Mouse (Mus musculus): ENCODE measurements around the gene Mrpl4. TPM values are rescaled to one million over a fixed set of nuclear protein-coding genes. Genes with fewer than 3 reads are reported as not detected.
"Not testable (repeated sequence)": the region's sequence is repeated elsewhere in the genome, so short reads cannot be mapped to it uniquely, and the experiment has no call there.

The Mrpl4 gene
- polyA plus RNA-seq, 1 experiment from 2014 or later, result 91.4 TPM

GRCm38 (mm10) chr9:21010939-21011541 is 8.5 kb downstream of the Mrpl4 start:
- H3K9ac ChIP-seq; H3K9me3 ChIP-seq (replicated peaks); H3K4me3 ChIP-seq; H3K4me2 ChIP-seq; ATAC-seq: not testable (repeated sequence)
- peak overlapping the region; percentile 67 for H3K27ac ChIP-seq
- peaks cover 23% of the 10 kb centered on the region for H3K27me3 ChIP-seq (replicated peaks)
- H3K36me3 ChIP-seq, result peaks cover 35% of the 10 kb centered on the region
- peaks cover 31% of the 10 kb centered on the region for H3K4me1 ChIP-seq
- WGBS (ENCODE audit: insufficient replicate concordance), result 65% methylated on average over 9 of the region's 9 CpGs

- peaks cover 31% of the 10 kb centered on the region for H3K27me3 ChIP-seq (replicated peaks)
- H3K36me3 ChIP-seq, result peaks cover 28% of the 10 kb centered on the region
- peak overlapping the region; percentile 22; the same call in 1 of the 2 replicates for H3K4me2 ChIP-seq
- H3K4me3 ChIP-seq, result no peak overlapping the region
- peak overlapping the region; percentile 67 for H3K27ac ChIP-seq
- H3K4me1 ChIP-seq, result peaks cover 39% of the 10 kb centered on the region
- H3K9ac ChIP-seq, result no peak overlapping the region
- no peaks in the 10 kb centered on the region for H3K9me3 ChIP-seq (replicated peaks)
- WGBS (ENCODE audit: insufficient replicate concordance), result 29% methylated on average over 5 of the region's 5 CpGs
- ATAC-seq, result no peak
Observed at GRCm38 (mm10) chr9:21011846-21012312, 9.3 kb downstream of the Mrpl4 start.

GRCm38 (mm10) chr9:21012368-21012767 is 9.8 kb downstream of the Mrpl4 start:
- peak; percentile 39; the same call in 1 of the 2 replicates for ATAC-seq
- Histone ChIP-seq H3K4me3 (no peak overlapping the region), H3K36me3 (peaks cover 23% of the 10 kb centered on the region), H3K9me3 (replicated peaks) (no peaks in the 10 kb centered on the region), H3K4me2 (peak overlapping the region; percentile 22; the same call in 1 of the 2 replicates), H3K27ac (peak overlapping the region; percentile 67; the same call in 1 of the 2 replicates), H3K27me3 (replicated peaks) (peaks cover 36% of the 10 kb centered on the region), H3K4me1 (peaks cover 44% of the 10 kb centered on the region), H3K9ac (no peak overlapping the region)
- 21% methylated on average over 1 of the region's 1 CpGs for WGBS (ENCODE audit: insufficient replicate concordance)

- Histone ChIP-seq H3K4me3 (peak overlapping the region; percentile 51), H3K9ac (peak overlapping the region; percentile 44), H3K36me3 (peaks cover 9% of the 10 kb centered on the region; the same call in 1 of the 2 replicates), H3K9me3 (replicated peaks) (no peaks in the 10 kb centered on the region), H3K4me1 (peaks cover 55% of the 10 kb centered on the region), H3K27me3 (replicated peaks) (peaks cover 51% of the 10 kb centered on the region), H3K4me2 (peak overlapping the region; percentile 75), H3K27ac (peak overlapping the region; percentile 50)
- ATAC-seq, result 0 out of 2 replicates have a peak, but pooled peaks have one; percentile 23
- 3% methylated on average over 29 of the region's 29 CpGs for WGBS (ENCODE audit: insufficient replicate concordance)
Observed at GRCm38 (mm10) chr9:21014691-21015570, 12.4 kb downstream of the Mrpl4 start.

- H3K9ac ChIP-seq, result peak within 1 kb of the TSS; percentile 44
- H3K27me3 ChIP-seq (replicated peaks), result peaks cover 51% of the 10 kb centered on the region
- H3K9me3 ChIP-seq (replicated peaks), result no peaks in the 10 kb centered on the region
- peaks cover 10% of the 10 kb centered on the region; the same call in 1 of the 2 replicates for H3K36me3 ChIP-seq
- peak within 1 kb of the TSS; percentile 51 for H3K4me3 ChIP-seq
- peak within 1 kb of the TSS; percentile 50 for H3K27ac ChIP-seq
- under 1% methylated on average over 30 of the region's 30 CpGs for WGBS (ENCODE audit: insufficient replicate concordance)
- ATAC-seq, result peak; percentile 66
- H3K4me1 ChIP-seq, result peaks cover 55% of the 10 kb centered on the region
- peak within 1 kb of the TSS; percentile 75 for H3K4me2 ChIP-seq
Observed at GRCm38 (mm10) chr9:21015571-21016130, 13.1 kb downstream of the Mrpl4 start, which contains the start of gene Icam1. Gene Icam1 (plus strand): TSS chr9:21015985.

GRCm38 (mm10) chr9:21016331-21017176 is 14.0 kb downstream of the Mrpl4 start:
- Histone ChIP-seq H3K27ac (0 out of 2 replicates have a peak overlapping the region, but pooled peaks have one; percentile 1), H3K4me2 (peak overlapping the region; percentile 75), H3K4me1 (peaks cover 51% of the 10 kb centered on the region), H3K9ac (peak overlapping the region; percentile 44), H3K9me3 (replicated peaks) (no peaks in the 10 kb centered on the region), H3K27me3 (replicated peaks) (peaks cover 51% of the 10 kb centered on the region), H3K36me3 (peaks cover 10% of the 10 kb centered on the region; the same call in 1 of the 2 replicates), H3K4me3 (peak overlapping the region; percentile 51)
- 0 out of 2 replicates have a peak, but pooled peaks have one; percentile 8 for ATAC-seq
- WGBS (ENCODE audit: insufficient replicate concordance), result 6% methylated on average over 17 of the region's 17 CpGs

- Histone ChIP-seq H3K9me3 (replicated peaks) (no peaks in the 10 kb centered on the region), H3K4me1 (peaks cover 45% of the 10 kb centered on the region), H3K9ac (peak overlapping the region; percentile 23; the same call in 1 of the 2 replicates), H3K4me3 (peak overlapping the region; percentile 51), H3K4me2 (peak overlapping the region; percentile 75), H3K27me3 (replicated peaks) (peaks cover 51% of the 10 kb centered on the region), H3K27ac (no peak overlapping the region), H3K36me3 (peaks cover 10% of the 10 kb centered on the region; the same call in 1 of the 2 replicates)
- no peak for ATAC-seq
- 22% methylated on average over 4 of the region's 4 CpGs for WGBS (ENCODE audit: insufficient replicate concordance)
Observed at GRCm38 (mm10) chr9:21017177-21017575, 14.6 kb downstream of the Mrpl4 start.

- Histone ChIP-seq H3K27ac (no peak overlapping the region), H3K4me2 (no peak overlapping the region), H3K9me3 (replicated peaks) (no peaks in the 10 kb centered on the region), H3K36me3 (peaks cover 10% of the 10 kb centered on the region; the same call in 1 of the 2 replicates), H3K9ac (no peak overlapping the region), H3K27me3 (replicated peaks) (peaks cover 51% of the 10 kb centered on the region), H3K4me1 (peaks cover 41% of the 10 kb centered on the region), H3K4me3 (no peak overlapping the region)
- no peak for ATAC-seq
- 54% methylated on average over 2 of the region's 2 CpGs for WGBS (ENCODE audit: insufficient replicate concordance)
Observed at GRCm38 (mm10) chr9:21018600-21018999, 16.1 kb downstream of the Mrpl4 start.

- ATAC-seq, result no peak
- Histone ChIP-seq H3K4me2 (no peak overlapping the region), H3K36me3 (peaks cover 19% of the 10 kb centered on the region; the same call in 1 of the 2 replicates), H3K9me3 (replicated peaks) (no peaks in the 10 kb centered on the region), H3K9ac (no peak overlapping the region), H3K27ac (no peak overlapping the region), H3K27me3 (replicated peaks) (peaks cover 28% of the 10 kb centered on the region), H3K4me1 (peaks cover 29% of the 10 kb centered on the region), H3K4me3 (no peak overlapping the region)
- 72% methylated on average over 3 of the region's 3 CpGs for WGBS (ENCODE audit: insufficient replicate concordance)
Observed at GRCm38 (mm10) chr9:21021363-21021762, 18.8 kb downstream of the Mrpl4 start.

- Histone ChIP-seq H3K36me3 (peaks cover 26% of the 10 kb centered on the region), H3K27me3 (replicated peaks) (peaks cover 18% of the 10 kb centered on the region), H3K9me3 (replicated peaks) (no peaks in the 10 kb centered on the region), H3K4me1 (peaks cover 29% of the 10 kb centered on the region), H3K4me2 (no peak overlapping the region), H3K27ac (no peak overlapping the region; the same call in 1 of the 2 replicates), H3K4me3 (no peak overlapping the region), H3K9ac (no peak overlapping the region)
- ATAC-seq, result no peak
- 71% methylated on average over 6 of the region's 6 CpGs for WGBS (ENCODE audit: insufficient replicate concordance)
Observed at GRCm38 (mm10) chr9:21022288-21022687, 19.8 kb downstream of the Mrpl4 start.

GRCm38 (mm10) chr9:21022726-21023125 is 20.2 kb downstream of the Mrpl4 start:
- no peak for ATAC-seq
- no peak overlapping the region for H3K9ac ChIP-seq
- peaks cover 29% of the 10 kb centered on the region for H3K36me3 ChIP-seq
- no peak overlapping the region for H3K27ac ChIP-seq
- H3K9me3 ChIP-seq (replicated peaks), result no peaks in the 10 kb centered on the region
- WGBS (ENCODE audit: insufficient replicate concordance), result 71% methylated on average over 1 of the region's 1 CpGs
- peaks cover 14% of the 10 kb centered on the region; the same call in 1 of the 2 replicates for H3K27me3 ChIP-seq (replicated peaks)
- H3K4me1 ChIP-seq, result peaks cover 29% of the 10 kb centered on the region
- H3K4me3 ChIP-seq, result no peak overlapping the region
- H3K4me2 ChIP-seq, result no peak overlapping the region

Measured in liver, embryonic 12.5 days (tissue).